ENCODE assay signal across 8 mouse cellular contexts in genomic region chr11:107469031-107469522, GRCm38 (mm10). TPM values are rescaled to one million over a fixed set of nuclear protein-coding genes. Genes with fewer than 3 reads are reported as not detected.
DNase-seq lines count a peak whose midpoint lies in the region; ATAC-seq and TF ChIP-seq lines count a peak whose summit lies in the region.

No protein-coding gene starts in this region.

- H3K4me1 ChIP-seq in ES-E14 (ENCODE audit: control insufficient read depth in 2 of 2, insufficient read depth in 2 of 2, low read length in 2 of 2, poor library complexity in 1 of 2): peaks cover 0 to 11% of the 10 kb centered on the region in 2 experiments; a peak in 3 of 4 replicates
- H3K4me1 ChIP-seq in hindbrain, embryonic 10.5 days (replicated peaks): peaks cover 35% of the 10 kb centered on the region
- peaks cover 8% of the 10 kb centered on the region; the same call in 1 of the 2 replicates for H3K4me1 ChIP-seq in lung, postnatal 0 days (ENCODE audit: insufficient read depth, low read depth, low read length)

- H3K27me3 ChIP-seq in hindbrain, embryonic 10.5 days (ENCODE audit: insufficient read depth, poor library complexity, severe bottlenecking): no peaks in the 10 kb centered on the region
- no peaks in the 10 kb centered on the region for H3K27me3 ChIP-seq in lung, postnatal 0 days (replicated peaks; ENCODE audit: insufficient read depth, low read length)

- peak overlapping the region; percentile 85 for H3K9ac ChIP-seq in ES-E14 (ENCODE audit: insufficient read depth, low read depth, low read length, poor library complexity, severe bottlenecking)
- H3K9ac ChIP-seq in lung, postnatal 0 days (replicated peaks; ENCODE audit: low read depth): peak overlapping the region; percentile 76

- ATAC-seq in lung, postnatal 0 days: peak; percentile 83

- H3K36me3 ChIP-seq in ES-E14 (ENCODE audit: control insufficient read depth, insufficient read depth, low read length, poor library complexity, severe bottlenecking): no peaks in the 10 kb centered on the region
- no peaks in the 10 kb centered on the region for H3K36me3 ChIP-seq in hindbrain, embryonic 10.5 days
- no peaks in the 10 kb centered on the region for H3K36me3 ChIP-seq in lung, postnatal 0 days (ENCODE audit: insufficient read depth, low read length)

- peak overlapping the region; percentile 99 for H3K4me2 ChIP-seq in lung, postnatal 0 days (replicated peaks; ENCODE audit: low read depth, low read length)

- peak overlapping the region; percentile 73 to 87 for H3K4me3 ChIP-seq in ES-E14 (ENCODE audit: insufficient read depth in 1 of 2, low read depth in 1 of 2, low read length in 2 of 2, poor library complexity in 1 of 2, severe bottlenecking in 1 of 2)
- peak overlapping the region; percentile 88 for H3K4me3 ChIP-seq in hindbrain, embryonic 10.5 days
- peak overlapping the region; percentile 76 for H3K4me3 ChIP-seq in lung, postnatal 0 days (ENCODE audit: low read depth, low read length)

- under 1% methylated on average over 38 of the region's 38 CpGs for WGBS in hindbrain, embryonic 10.5 days
- under 1% methylated on average over 36 of the region's 38 CpGs for WGBS in lung, postnatal 0 days

- no peak for DNase-seq in ES-E14 (ENCODE audit: low read depth, low spot score)
- peak; percentile 76 for DNase-seq in cerebellum, adult 8-10 months
- peak; percentile 82 for DNase-seq in forelimb bud, embryonic 11.5 days (ENCODE audit: low read depth, low spot score)
- peak; percentile 83 for DNase-seq in hindbrain, embryonic 10.5 days (ENCODE audit: low spot score)
- peak; percentile 83 to 89 for DNase-seq in layer of hippocampus, postnatal 10 days (ENCODE audit: low spot score in 2 of 2)
- DNase-seq in lung, postnatal 0 days (ENCODE audit: low spot score): peak; percentile 88
- DNase-seq in ovary, postnatal 10 days (ENCODE audit: low spot score): peak; percentile 49
- peak; percentile 81 for DNase-seq in thymus, postnatal 0 days (ENCODE audit: low spot score)

- in situ Hi-C loops in ES-E14 (cut with MboI; ENCODE audit: low sequenced_read_pairs in 2 of 2, unreplicated experiment in 2 of 2): loop anchor here in 1 of 2 experiments (25.0 kb wide), 1 partner anchor 182 kb away; no protein-coding TSS in a partner anchor

- TF ChIP-seq EP300 in lung, postnatal 0 days (IDR thresholded peaks at IDR 0.05): no peak

- peak; percentile 93 for TF ChIP-seq CTCF in lung, postnatal 0 days (IDR thresholded peaks at IDR 0.05)

- H3K27ac ChIP-seq in ES-E14 (ENCODE audit: insufficient read depth, low read depth, low read length, poor library complexity, severe bottlenecking): peak overlapping the region; percentile 38
- peak overlapping the region; percentile 95 for H3K27ac ChIP-seq in hindbrain, embryonic 10.5 days
- H3K27ac ChIP-seq in lung, postnatal 0 days (ENCODE audit: low read length): peak overlapping the region; percentile 88

- no peaks in the 10 kb centered on the region for H3K9me3 ChIP-seq in ES-E14 (ENCODE audit: control insufficient read depth, insufficient read depth, low read depth, low read length)
- H3K9me3 ChIP-seq in hindbrain, embryonic 10.5 days: no peaks in the 10 kb centered on the region
- no peaks in the 10 kb centered on the region for H3K9me3 ChIP-seq in lung, postnatal 0 days (ENCODE audit: low read length)

TF ChIP-seq in ES-E14, 5 proteins besides CTCF, POLR2A, EP300 and RAD21:
- TF ChIP-seq ZC3H11A (IDR thresholded peaks at IDR 0.05; ENCODE audit: borderline replicate concordance, low read depth, low read length) (peak; percentile 48; the same call in 1 of the 2 replicates), CHD2 (IDR thresholded peaks at IDR 0.05; ENCODE audit: low read depth, low read length) (no peak)

RNA-seq across cellular contexts. Expression of gene Pitpnc1, which starts 1.4 kb away (rescaled TPM):
- total RNA-seq in ES-E14 (2012; rRNA removed): 37.3 and 42.9 TPM in 2 replicates
- polyA plus RNA-seq in hindbrain, embryonic 10.5 days (2016; fragmentation: Nextera tagmentation; extraction: Ambion mirVana): 21.9 and 22.8 TPM in 2 replicates
- 10 to 100 TPM; 60.3 to 65.2 TPM for total RNA-seq in layer of hippocampus, postnatal 10 days (2021)
- polyA plus RNA-seq in lung, postnatal 0 days (2015; fragmentation: Nextera tagmentation; extraction: Ambion mirVana): 16.3 and 22.2 TPM in 2 replicates
- polyA plus RNA-seq in thymus, postnatal 0 days (2015; fragmentation: Nextera tagmentation; extraction: Ambion mirVana): 13.5 and 15.1 TPM in 2 replicates

RNA-seq across cellular contexts. Expression of gene Psmd12, which starts 10.2 kb away (rescaled TPM):
- total RNA-seq in ES-E14 (2012; rRNA removed): 72.7 and 140 TPM in 2 replicates
- polyA plus RNA-seq in hindbrain, embryonic 10.5 days (2016; fragmentation: Nextera tagmentation; extraction: Ambion mirVana): 188 and 220 TPM in 2 replicates
- 10 to 100 TPM; 78.5 to 86.2 TPM for total RNA-seq in layer of hippocampus, postnatal 10 days (2021)
- polyA plus RNA-seq in lung, postnatal 0 days (2015; fragmentation: Nextera tagmentation; extraction: Ambion mirVana): 92.6 TPM in 2 replicates
- polyA plus RNA-seq in thymus, postnatal 0 days (2015; fragmentation: Nextera tagmentation; extraction: Ambion mirVana): 184 and 190 TPM in 2 replicates

Comparison
In these comparisons a context has a peak if more than half of its experiments do, and no peak if none do; other contexts are left out.
1. H3K27ac ChIP-seq: peak in every context shown above with its lines; median percentile 95 in hindbrain, embryonic 10.5 days; 88 in lung, postnatal 0 days; 38 in ES-E14.